Mouse (Mus musculus) kidney, postnatal 36 days (tissue): ENCODE measurements around the gene Smarcc2.

Experiments
- DNase-seq, 2 experiments: peaks; one replicate each; pipeline ENCODE4 v3.0.0; 2021 to 2022; ENCODE audit warnings: mixed read lengths in 2 of 2

The Smarcc2 gene

DNA sequence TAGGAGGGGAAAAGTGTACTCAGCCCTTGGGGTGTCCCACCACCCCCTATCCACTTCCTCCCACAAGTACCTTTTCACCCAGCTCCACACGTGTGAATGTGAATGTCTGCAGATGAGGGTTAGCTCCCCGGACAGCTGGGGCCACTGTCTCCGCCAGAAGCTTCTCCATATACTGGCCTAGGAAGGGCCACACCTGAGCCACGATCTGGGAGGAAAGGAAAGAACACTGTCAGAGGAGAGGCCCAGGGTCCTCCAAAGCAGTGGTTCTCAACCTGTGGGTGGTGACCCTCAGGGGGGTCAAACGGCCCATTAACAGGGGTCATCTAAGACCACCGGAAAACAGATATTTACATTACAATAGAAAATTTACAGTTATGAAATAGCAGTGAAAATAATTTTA lies 63.3 kb downstream of the Smarcc2 start:
- no peak for DNase-seq

DNA sequence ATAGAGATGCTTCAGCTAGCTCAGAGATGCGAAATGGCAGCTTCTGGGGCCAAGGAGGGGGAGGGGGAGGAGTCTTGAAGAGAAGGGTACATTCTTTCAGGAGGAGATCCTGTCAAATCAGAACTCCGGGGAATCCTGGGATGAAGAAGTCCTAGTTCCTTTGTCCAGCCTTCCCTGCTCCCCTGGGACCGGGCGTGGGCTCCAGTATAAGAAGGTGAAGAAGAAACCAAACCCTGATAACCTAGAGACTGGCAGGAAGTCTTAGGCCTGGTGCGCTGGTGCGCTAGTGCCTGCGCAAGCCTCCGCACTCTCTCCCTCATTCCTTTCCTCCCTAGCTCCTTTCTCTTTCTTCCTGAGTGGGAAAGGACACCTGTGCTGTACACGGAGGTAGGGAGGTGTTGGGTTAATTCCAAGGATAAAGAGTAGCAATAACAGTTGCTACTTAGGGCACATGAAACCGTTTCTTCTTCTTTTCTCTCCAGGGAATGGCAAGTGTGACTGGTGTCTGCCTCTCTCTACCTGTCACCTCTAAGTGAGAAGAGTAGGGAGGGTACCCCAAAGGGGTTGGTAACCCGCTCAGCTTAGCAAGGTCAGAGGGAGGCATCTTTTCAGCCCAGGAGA lies 65.2 kb downstream of the Smarcc2 start:
- DNase-seq, result no peak

DNA sequence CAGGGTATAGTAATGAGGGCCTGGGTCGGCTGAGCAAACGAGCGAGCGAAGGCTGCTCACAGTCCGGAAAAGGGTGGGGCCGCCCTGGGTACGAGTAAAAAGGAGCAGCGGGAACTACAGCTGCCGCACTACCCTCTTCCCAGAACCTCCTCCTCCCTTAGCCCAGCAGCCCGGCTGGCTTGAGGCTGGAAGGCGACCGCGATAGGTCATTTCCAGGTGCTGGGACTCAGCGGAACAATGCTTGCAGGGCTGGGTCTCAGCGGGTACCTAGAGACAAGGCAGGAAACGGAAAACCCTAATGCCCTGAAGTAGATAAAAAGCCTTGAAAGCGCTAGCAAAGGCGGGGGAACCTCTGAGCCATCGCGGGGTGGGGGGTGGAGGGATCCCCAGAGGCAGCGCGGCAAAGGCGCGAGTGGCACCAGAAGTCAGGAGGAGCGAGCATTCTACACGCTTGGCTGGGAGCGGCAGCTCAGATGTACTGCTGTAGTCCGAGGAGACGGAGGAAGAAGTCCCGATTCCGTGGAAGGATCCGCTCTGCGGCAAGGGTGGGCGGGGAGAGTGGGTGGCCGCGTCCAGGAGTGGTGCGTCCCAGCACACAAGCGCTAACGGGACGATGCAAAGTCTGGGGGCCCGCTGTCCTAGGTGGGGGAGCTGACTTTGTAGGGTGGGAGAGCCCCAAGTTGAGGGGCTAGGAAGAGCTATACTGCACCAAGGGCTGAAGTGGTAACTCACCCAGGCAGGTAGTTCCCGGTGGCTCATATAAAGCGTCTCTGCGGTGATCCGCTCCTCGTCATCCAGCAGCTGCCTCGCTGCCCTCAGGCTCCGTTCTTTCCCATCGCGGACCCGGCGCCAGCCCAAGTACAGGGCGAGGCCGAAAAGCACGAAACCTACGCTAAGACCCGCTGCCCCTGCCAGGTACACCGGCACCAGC lies 65.9 kb downstream of the Smarcc2 start:
- peak; percentile 36 to 67 for DNase-seq

DNA sequence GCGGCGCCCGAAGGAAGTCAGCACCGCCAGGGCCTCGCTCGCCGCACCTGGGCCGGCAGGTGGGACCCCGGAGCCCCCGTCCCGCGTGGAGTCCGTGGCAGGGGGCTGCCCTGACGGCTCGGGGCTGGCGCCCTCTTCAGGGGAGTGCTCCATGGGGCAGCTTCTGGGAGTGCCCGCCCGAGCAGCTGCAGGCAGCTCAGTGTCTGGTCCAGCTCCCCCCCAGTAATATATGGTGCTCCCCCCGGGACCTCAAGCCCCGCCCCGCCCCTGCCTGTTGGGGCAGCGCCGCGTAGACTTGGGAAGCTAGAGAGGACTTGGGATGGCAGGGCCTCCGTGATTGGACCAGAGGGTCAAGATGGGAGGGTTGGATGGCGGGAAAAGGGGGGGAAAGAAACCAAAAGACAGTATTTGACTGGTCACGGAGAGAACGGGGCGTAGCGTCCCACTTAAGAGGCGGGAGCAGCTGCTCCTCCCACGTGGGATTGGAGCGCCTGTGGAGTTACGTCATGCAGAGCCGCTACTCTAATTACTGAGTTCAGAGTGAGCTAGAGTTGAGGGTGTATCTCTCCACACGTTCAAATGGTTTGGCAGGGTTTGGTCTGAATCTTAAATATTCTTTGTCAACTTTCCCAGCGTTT lies 66.7 kb downstream of the Smarcc2 start, which contains the start of gene Esyt1:
Gene Esyt1, minus strand, starts transcription at position 201 of the 638 bp plus-strand sequence.
- DNase-seq, result peak; percentile 93 to 98

DNA sequence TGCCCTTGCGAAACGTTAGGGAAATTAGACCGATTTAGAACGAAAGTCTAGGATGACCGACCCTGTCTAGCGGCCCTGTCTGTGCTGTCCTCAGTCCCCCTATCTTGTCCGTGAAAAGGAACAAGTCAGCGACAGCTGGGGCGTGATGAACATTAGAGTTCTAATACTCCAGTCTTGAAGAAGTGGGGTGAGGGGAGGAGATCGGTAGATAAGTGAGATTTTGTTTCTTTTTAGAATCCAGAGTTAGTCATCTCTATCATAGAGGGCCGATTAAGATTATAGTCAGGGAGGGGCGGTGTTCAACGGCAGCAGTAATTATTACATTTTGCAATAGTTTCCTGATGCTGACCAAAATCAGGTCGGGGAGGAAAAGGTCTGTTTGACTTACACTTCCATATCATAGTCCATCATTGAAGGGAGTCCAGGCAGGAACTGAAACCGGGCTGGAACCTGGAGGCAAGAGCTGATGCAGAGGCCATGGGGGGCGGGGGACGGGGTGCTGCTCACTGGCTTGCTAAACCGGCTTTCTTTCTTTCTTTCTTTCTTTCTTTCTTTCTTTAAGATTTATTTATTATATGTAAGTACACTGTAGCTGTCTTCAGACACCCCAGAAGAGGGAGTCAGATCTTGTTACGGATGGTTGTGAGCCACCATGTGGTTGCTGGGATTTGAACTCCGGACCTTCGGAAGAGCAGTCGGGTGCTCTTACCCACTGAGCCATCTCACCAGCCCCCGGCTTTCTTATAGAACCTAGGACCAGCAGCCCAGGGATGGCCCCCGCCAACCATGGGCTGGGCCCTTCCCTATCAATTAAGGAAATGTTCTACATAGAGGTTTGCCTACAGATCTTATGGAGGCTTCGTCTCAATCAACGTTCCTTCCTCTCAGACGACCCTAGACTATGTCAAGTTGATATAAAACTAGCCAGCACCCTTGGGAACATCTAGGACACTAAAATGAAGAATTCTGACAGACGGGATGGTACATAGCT lies 67.6 kb downstream of the Smarcc2 start:
- DNase-seq, result no peak

DNA sequence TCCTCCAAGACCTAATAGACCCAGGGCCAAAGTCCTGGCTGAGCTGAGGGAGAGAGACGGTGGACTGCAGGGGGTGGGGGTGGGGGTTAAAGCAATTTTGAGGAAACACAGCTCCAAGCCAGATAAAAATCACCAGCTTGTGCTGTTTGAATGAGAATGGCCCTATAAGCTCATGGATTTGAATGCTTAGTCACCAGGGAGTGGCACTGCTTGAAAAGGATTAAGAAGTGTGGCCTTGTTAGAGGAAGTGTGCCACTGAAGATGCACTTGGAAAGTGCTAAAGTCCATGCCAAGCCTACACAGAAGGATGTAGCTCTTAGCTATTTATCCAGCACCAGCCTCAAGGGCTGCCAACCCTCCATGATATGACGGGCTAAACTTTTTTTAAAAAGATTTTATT lies 76.2 kb downstream of the Smarcc2 start:
- no peak for DNase-seq

DNA sequence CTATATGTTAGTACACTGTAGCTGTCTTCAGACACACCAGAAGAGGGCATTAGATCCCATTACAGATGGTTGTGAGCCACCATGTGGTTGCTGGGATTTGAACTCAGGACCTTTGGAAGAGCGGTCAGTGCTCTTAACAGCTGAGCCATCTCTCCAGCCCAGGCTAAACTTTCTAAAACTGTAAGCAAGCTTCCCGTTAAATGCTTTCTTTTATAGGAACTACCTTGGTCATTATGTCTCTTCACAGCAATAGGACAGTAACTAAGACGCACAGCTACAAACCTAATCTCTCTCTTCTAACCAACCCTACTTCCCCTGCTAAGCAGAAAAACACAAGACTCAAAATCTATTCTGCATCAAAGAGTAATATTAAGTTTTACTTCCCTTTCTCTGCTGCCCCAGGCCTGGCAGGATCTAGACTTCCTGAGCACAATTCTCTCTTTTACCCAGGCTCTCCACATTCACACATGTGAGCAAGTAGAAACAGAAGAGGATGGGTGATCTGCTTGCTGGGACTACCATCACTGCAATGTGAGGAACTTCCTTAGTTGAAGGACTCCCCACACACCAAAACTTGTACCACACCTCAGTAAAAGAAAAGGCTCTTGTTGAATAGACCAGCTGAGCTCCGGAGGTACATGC lies 76.7 kb downstream of the Smarcc2 start:
- peak in 1 of 2 experiments; percentile 14 for DNase-seq

DNA sequence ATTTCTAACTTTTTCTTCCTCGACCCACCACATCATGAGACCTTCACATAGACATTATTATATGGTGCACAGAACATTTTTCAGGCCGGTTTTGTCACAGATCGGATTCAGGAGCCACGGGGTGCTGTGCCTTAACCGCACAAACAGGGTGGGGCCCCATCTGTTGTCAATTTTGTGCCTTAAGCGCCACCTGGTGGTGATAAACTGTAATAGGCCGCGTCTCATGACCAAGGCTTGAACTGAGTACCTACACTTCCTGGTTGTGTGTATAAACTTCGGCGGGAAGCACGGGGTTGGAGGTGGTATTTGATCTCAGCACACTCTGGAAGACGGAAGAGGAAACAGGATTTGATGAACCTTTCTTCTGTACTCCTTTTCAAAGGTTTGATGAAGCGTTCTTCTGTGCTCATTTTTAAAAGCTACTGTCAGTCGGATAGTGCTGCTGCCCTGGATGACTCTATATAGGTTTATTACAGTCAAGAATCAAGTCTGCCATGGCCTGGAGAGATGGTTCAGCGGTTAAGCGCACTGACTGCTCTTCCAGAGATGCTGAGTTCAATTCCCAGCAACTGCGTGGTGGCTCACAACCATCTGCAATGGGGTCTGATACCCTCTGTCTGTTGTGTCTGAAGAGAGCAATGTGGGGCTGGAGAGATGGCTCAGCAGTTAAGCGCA lies 77.4 kb downstream of the Smarcc2 start:
- DNase-seq, result peak; percentile 92 to 93

DNA sequence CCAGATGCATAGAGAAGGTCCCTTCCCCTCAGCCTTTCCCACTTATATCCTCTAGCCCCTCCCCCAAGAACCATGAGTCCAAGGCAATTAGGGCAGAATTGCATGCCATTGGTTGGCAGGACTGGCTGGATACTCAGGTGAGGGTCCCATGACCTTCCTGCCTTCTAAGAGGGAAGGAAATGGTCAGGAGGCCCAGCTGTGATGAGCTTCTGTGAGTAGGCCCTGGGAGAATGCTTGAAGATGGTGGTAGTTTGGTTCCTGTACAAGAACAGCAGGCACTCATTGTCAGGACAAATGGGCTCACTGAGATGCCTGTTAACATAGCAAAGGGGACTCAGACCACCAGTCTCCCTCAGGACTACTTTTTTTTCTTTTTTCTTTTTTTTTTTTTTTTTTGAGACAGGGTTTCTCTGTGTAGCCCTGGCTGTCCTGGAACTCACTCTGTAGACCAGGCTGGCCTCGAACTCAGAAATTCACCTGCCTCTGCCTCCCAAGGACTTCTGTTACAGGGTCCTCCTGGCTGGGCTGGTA lies 79.4 kb downstream of the Smarcc2 start:
- no peak for DNase-seq
